Mouse (Mus musculus): ENCODE measurements around the gene Gosr2.

Gosr2 gene

GRCm38 (mm10) chr11:103693241-103693640 lies 4.5 kb downstream of the Gosr2 start:
- ATAC-seq (ENCODE audit: insufficient number of reproducible peaks, low FRiP score, low TSS enrichment): no peak

GRCm38 (mm10) chr11:103691036-103691435 lies 6.7 kb downstream of the Gosr2 start:
- ATAC-seq (ENCODE audit: insufficient number of reproducible peaks, low FRiP score, low TSS enrichment): no peak

- ATAC-seq (ENCODE audit: insufficient number of reproducible peaks, low FRiP score, low TSS enrichment): no peak
Measured at GRCm38 (mm10) chr11:103688980-103689378, 8.7 kb downstream of the Gosr2 start.

GRCm38 (mm10) chr11:103688271-103688979 lies 9.3 kb downstream of the Gosr2 start:
- no peak for ATAC-seq (ENCODE audit: insufficient number of reproducible peaks, low FRiP score, low TSS enrichment)

- no peak for ATAC-seq (ENCODE audit: insufficient number of reproducible peaks, low FRiP score, low TSS enrichment)
Measured at GRCm38 (mm10) chr11:103686706-103687105, 11.0 kb downstream of the Gosr2 start.

- ATAC-seq (ENCODE audit: insufficient number of reproducible peaks, low FRiP score, low TSS enrichment): no peak
Measured at GRCm38 (mm10) chr11:103685261-103685736, 12.4 kb downstream of the Gosr2 start.

GRCm38 (mm10) chr11:103683667-103684334 lies 13.9 kb downstream of the Gosr2 start:
- no peak for ATAC-seq (ENCODE audit: insufficient number of reproducible peaks, low FRiP score, low TSS enrichment)

- ATAC-seq (ENCODE audit: insufficient number of reproducible peaks, low FRiP score, low TSS enrichment): 0 out of 2 replicates have a peak, but pooled peaks have one; percentile 36
Measured at GRCm38 (mm10) chr11:103677042-103677441, 20.7 kb downstream of the Gosr2 start.

GRCm38 (mm10) chr11:103675556-103675955 lies 22.1 kb downstream of the Gosr2 start:
- ATAC-seq (ENCODE audit: insufficient number of reproducible peaks, low FRiP score, low TSS enrichment): peak; percentile 52; the same call in 1 of the 2 replicates

GRCm38 (mm10) chr11:103666907-103667426 lies 30.7 kb downstream of the Gosr2 start:
- no peak for ATAC-seq (ENCODE audit: insufficient number of reproducible peaks, low FRiP score, low TSS enrichment)

- ATAC-seq (ENCODE audit: insufficient number of reproducible peaks, low FRiP score, low TSS enrichment): peak; percentile 15; the same call in 1 of the 2 replicates
Measured at GRCm38 (mm10) chr11:103666181-103666906, 31.4 kb downstream of the Gosr2 start.

GRCm38 (mm10) chr11:103665695-103666094 lies 32.0 kb downstream of the Gosr2 start:
- ATAC-seq (ENCODE audit: insufficient number of reproducible peaks, low FRiP score, low TSS enrichment): no peak

- ATAC-seq (ENCODE audit: insufficient number of reproducible peaks, low FRiP score, low TSS enrichment): no peak
Measured at GRCm38 (mm10) chr11:103663119-103663518, 34.6 kb downstream of the Gosr2 start.

GRCm38 (mm10) chr11:103662546-103662945 lies 35.2 kb downstream of the Gosr2 start:
- no peak for ATAC-seq (ENCODE audit: insufficient number of reproducible peaks, low FRiP score, low TSS enrichment)

- ATAC-seq (ENCODE audit: insufficient number of reproducible peaks, low FRiP score, low TSS enrichment): no peak; the same call in 1 of the 2 replicates
Measured at GRCm38 (mm10) chr11:103661863-103662262, 35.8 kb downstream of the Gosr2 start.

GRCm38 (mm10) chr11:103658189-103658588 lies 39.5 kb downstream of the Gosr2 start:
- no peak for ATAC-seq (ENCODE audit: insufficient number of reproducible peaks, low FRiP score, low TSS enrichment)

- no peak for ATAC-seq (ENCODE audit: insufficient number of reproducible peaks, low FRiP score, low TSS enrichment)
Measured at GRCm38 (mm10) chr11:103656520-103656919, 41.2 kb downstream of the Gosr2 start.

- ATAC-seq (ENCODE audit: insufficient number of reproducible peaks, low FRiP score, low TSS enrichment): no peak
Measured at GRCm38 (mm10) chr11:103653359-103653965, 44.2 kb downstream of the Gosr2 start.

- ATAC-seq (ENCODE audit: insufficient number of reproducible peaks, low FRiP score, low TSS enrichment): no peak
Measured at GRCm38 (mm10) chr11:103651426-103651825, 46.3 kb downstream of the Gosr2 start.

- ATAC-seq (ENCODE audit: insufficient number of reproducible peaks, low FRiP score, low TSS enrichment): no peak
Measured at GRCm38 (mm10) chr11:103649983-103650493, 47.7 kb downstream of the Gosr2 start.
